Mouse (Mus musculus) left cerebral cortex, adult 11 months (tissue): Measurements from ENCODE around the gene Hpcal4.

Source experiments
- DNase-seq: peaks from one replicate; pipeline ENCODE4 v3.0.0; 2022; ENCODE audit warnings: low spot score

The Hpcal4 gene

DNA sequence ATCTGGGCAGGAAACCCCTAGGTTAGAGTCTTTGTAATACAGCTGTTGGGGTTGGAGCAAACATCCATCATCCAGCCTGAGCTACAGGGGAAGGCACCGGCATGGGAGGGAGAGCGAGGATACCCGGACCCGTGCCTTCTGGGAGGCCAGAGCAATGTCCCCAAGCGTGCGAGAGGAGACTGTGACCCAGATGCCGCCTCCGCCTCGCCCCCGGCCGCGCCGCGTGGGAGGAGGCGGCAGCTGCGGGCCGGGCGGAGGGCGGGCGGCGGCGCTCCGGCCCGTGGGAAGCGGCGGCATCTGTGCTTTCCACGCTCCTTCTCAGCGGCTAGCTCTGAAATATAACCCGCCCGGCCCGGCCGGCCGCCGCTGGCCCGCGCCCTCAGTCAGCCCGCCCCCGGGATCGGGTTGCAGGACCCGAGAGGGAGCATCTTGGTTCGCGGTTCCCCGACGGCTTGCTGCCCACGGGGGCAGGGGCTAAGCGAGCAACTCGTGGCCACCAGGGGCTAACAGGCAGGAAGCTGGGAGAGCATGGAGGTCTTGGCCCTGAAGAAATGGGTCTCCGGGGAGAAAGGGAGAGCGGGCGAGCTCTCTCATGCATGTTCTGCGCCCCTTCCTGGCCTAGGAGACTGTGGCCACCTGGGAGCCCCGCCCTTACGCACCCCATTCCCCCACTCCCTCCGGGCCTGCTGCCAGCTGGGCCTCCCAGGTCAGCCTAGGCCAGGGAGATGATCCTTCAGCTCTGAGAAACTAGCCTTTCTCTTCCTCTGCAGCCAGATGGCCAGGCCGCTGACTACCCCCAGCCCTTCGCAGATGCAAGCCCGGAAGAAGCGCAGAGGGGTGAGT lies 56.6 kb downstream of the Hpcal4 start:
- DNase-seq, result no peak
